Mouse (Mus musculus): ENCODE measurements around the gene Osbpl8.

GRCm38 (mm10) chr10:111271687-111272086, 107.1 kb downstream of the Osbpl8 start:
- TF ChIP-seq POLR2A (IDR thresholded peaks at IDR 0.05; ENCODE audit: borderline replicate concordance, insufficient read depth, low read length) (no peak), CTCF (IDR thresholded peaks at IDR 0.05; ENCODE audit: borderline replicate concordance, insufficient read depth, low read depth, low read length) (no peak)

All from cerebellum, adult 2 months (tissue).